Mouse (Mus musculus) heart, postnatal 14 days (tissue): ENCODE measurements at regions not wholly inside any gene's neighbourhood (a gene's known extent, or its start where the extent isn't known, plus 50 kb on each side); places are given as distances from the start of the nearest gene placed in this dataset.

Experiments
- DNase-seq, 2 experiments: peaks; one replicate each; pipeline ENCODE4 v3.0.0; 2021 to 2022
- intact Hi-C: fragments of 180-260 bp; cut with DNase I; formaldehyde crosslinking; loops from one replicate; pipeline ENCODE4 v1.15.1; 2025

- intact Hi-C loops: loop anchor here (1.0 to 10.0 kb wide), 5 partner anchors 318 to 802 kb away; partner anchors contain the start of gene Btg1
- DNase-seq: peak; percentile 57 to 76
These were observed 317.9 kb downstream of the Btg1 start for GRCm38 (mm10) chr10:96934661-96935060.

- intact Hi-C loops: no loop called here
- DNase-seq: no peak
These were observed 324.2 kb downstream of the Btg1 start for GRCm38 (mm10) chr10:96940887-96941518.

GRCm38 (mm10) chr10:96944229-96944628, 327.4 kb downstream of the Btg1 start:
- intact Hi-C loops: no loop called here
- DNase-seq: no peak

- no peak for DNase-seq
- intact Hi-C loops: no loop called here
These were observed 331.2 kb downstream of the Btg1 start for GRCm38 (mm10) chr10:96947971-96948370.

GRCm38 (mm10) chr10:96948871-96949270, 332.1 kb downstream of the Btg1 start:
- intact Hi-C loops: no loop called here
- DNase-seq: peak in 1 of 2 experiments; percentile 26

GRCm38 (mm10) chr10:96955036-96955775, 338.4 kb downstream of the Btg1 start:
- no peak for DNase-seq
- intact Hi-C loops: no loop called here

GRCm38 (mm10) chr10:96955776-96956448, 339.1 kb downstream of the Btg1 start:
- no peak for DNase-seq
- intact Hi-C loops: no loop called here

GRCm38 (mm10) chr10:96956449-96956834, 339.6 kb downstream of the Btg1 start:
- intact Hi-C loops: no loop called here
- DNase-seq: no peak

- intact Hi-C loops: no loop called here
- no peak for DNase-seq
These were observed 340.2 kb downstream of the Btg1 start for GRCm38 (mm10) chr10:96957019-96957418.

GRCm38 (mm10) chr10:96969825-96970224, 353.0 kb downstream of the Btg1 start:
- intact Hi-C loops: no loop called here

GRCm38 (mm10) chr10:96970737-96971136, 353.9 kb downstream of the Btg1 start:
- intact Hi-C loops: no loop called here
- DNase-seq: no peak

More at GRCm38 (mm10) chr10:96969825-96970224, 353.0 kb downstream of the Btg1 start:
- DNase-seq: no peak

GRCm38 (mm10) chr10:96971810-96972209, 355.0 kb downstream of the Btg1 start:
- no peak for DNase-seq
- intact Hi-C loops: no loop called here

GRCm38 (mm10) chr10:96974326-96974977, 357.6 kb downstream of the Btg1 start:
- DNase-seq: no peak
- intact Hi-C loops: no loop called here

- intact Hi-C loops: no loop called here
- DNase-seq: no peak
These were observed 359.9 kb downstream of the Btg1 start for GRCm38 (mm10) chr10:96976691-96977090.

- DNase-seq: no peak
- intact Hi-C loops: no loop called here
These were observed 363.7 kb downstream of the Btg1 start for GRCm38 (mm10) chr10:96980494-96980831.

GRCm38 (mm10) chr10:96980832-96981515, 364.2 kb downstream of the Btg1 start:
- DNase-seq: no peak
- intact Hi-C loops: no loop called here

GRCm38 (mm10) chr10:96981516-96981869, 364.7 kb downstream of the Btg1 start:
- intact Hi-C loops: no loop called here
- no peak for DNase-seq

- DNase-seq: no peak
- intact Hi-C loops: no loop called here
These were observed 384.1 kb downstream of the Btg1 start for GRCm38 (mm10) chr10:97000871-97001270.

- intact Hi-C loops: no loop called here
- DNase-seq: no peak
These were observed 392.1 kb downstream of the Btg1 start for GRCm38 (mm10) chr10:97008873-97009272.

- no peak for DNase-seq
- intact Hi-C loops: no loop called here
These were observed 393.1 kb downstream of the Btg1 start for GRCm38 (mm10) chr10:97009859-97010258.

- intact Hi-C loops: no loop called here
- no peak for DNase-seq
These were observed 401.8 kb downstream of the Btg1 start for GRCm38 (mm10) chr10:97018641-97019040.
